Mouse (Mus musculus) heart, adult 2 months (tissue): ENCODE measurements around the gene Il25.

ENCODE experiments used
- CTCF ChIP-seq: fragments of 200-600 bp; IDR thresholded peaks from 2 replicates; pipeline ENCODE4 v1.8.1; 2022; ENCODE audit warnings: antibody characterized with exemption, mild to moderate bottlenecking, moderate library complexity
- EP300 ChIP-seq: fragments of 200-500 bp; IDR thresholded peaks from 2 replicates; pipeline ENCODE4 v1.6.1; 2011; ENCODE audit warnings: low read depth, low read length, control low read depth; ENCODE audit not compliant: insufficient read depth
- POLR2A ChIP-seq: fragments of 200-500 bp; IDR thresholded peaks from 2 replicates; pipeline ENCODE4 v1.6.1; 2011; ENCODE audit warnings: mild to moderate bottlenecking, low read depth, low read length, control low read depth; ENCODE audit not compliant: insufficient read depth

DNA sequence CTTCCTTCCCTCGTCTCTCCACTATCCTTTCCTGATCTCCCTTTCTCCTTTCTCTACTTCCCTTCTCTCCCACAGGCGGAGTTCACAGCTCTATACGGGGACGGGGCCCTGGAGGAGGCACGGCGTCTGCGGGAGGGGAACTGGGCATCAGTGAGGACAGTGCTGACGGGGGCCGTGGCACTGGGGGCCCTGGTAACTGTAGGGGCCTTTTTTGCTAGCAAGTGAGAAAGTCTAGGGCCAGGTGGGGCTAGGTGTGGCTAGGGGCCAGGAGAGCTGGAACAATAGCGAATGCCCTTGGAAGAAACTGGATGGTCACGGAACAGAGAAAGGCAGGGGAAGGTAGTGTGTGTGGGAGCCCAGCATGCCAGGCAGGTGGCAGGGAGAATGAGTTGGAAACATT is 47.2 kb upstream of the Il25 start:
- TF ChIP-seq CTCF (no peak), POLR2A (no peak), EP300 (no peak)
